Mouse (Mus musculus) G1E (cell line): ENCODE measurements around the gene Spi1.

Experiments
- CTCF ChIP-seq: IDR thresholded peaks from 2 replicates; pipeline ENCODE4 v1.5.1; 2012; ENCODE audit warnings: low read depth, low read length, inconsistent platforms, mixed read lengths
- GATA1 ChIP-seq: IDR thresholded peaks from 2 replicates; pipeline ENCODE4 v1.6.1; 2012; ENCODE audit warnings: borderline replicate concordance, low read length, inconsistent platforms, mixed read lengths
- POLR2AphosphoS5 ChIP-seq: IDR thresholded peaks from 2 replicates; pipeline ENCODE4 v1.6.1; 2012; ENCODE audit warnings: low read depth, low read length, inconsistent platforms; ENCODE audit not compliant: insufficient replicate concordance
- TAL1 ChIP-seq: conservative IDR thresholded peaks from 2 replicates; pipeline ENCODE4 v1.6.1; 2012; ENCODE audit warnings: low read depth, low read length, inconsistent platforms, mixed read lengths

GRCm38 (mm10) chr2:91066455-91066854 lies 15.7 kb upstream of the Spi1 start:
- no peak for TF ChIP-seq CTCF
- no peak for TF ChIP-seq GATA1
- no peak for TF ChIP-seq TAL1
- TF ChIP-seq POLR2AphosphoS5, result no peak
